ENCODE assay signal across 15 mouse cellular contexts in the genomic region with DNA sequence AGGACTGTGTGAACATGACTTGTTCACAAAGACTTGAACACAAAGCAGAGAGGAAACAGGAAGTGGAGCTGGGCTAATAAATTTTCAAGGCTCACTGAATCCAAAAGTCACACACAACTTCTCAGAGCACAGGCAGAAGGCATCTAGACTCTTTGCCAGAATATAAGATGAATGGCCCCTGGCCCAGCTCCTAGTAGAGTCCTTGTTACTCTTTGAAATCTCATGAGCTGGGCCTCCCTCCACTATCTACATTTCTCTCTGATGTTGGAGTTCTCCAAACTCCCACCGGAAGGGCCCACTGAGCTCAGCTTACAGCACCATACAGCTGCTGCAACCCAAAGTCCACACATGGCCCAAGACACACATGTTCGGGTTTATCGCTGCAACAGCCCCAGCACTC.
"Had no signal": no experiment of that assay in that cellular context is flagged by ENCODE, and none has a peak within 500 bp of the region (broad histone marks: within the 10 kb centered on the region; RNA-seq: fewer than 3 reads in every experiment).

No protein-coding gene starts in this region.

- H3K27me3 ChIP-seq: limb, embryonic 13.5 days; midbrain, embryonic 13.5 days had no signal

- H3K4me1 ChIP-seq: limb, embryonic 10.5 days; liver, embryonic 12.5 days; liver, embryonic 15.5 days; midbrain, embryonic 10.5 days; midbrain, embryonic 13.5 days had no signal

- H3K9ac ChIP-seq: limb, embryonic 13.5 days; liver, embryonic 12.5 days; liver, embryonic 15.5 days; midbrain, embryonic 13.5 days had no signal

- DNase-seq: kidney, adult 9 months; layer of hippocampus, adult 9-11 months; liver; lung, adult 18-20 months; thymus, postnatal 25 days had no signal

- H3K27ac ChIP-seq: kidney, postnatal 0 days; limb, embryonic 10.5 days; limb, embryonic 13.5 days; liver, embryonic 12.5 days; liver, embryonic 15.5 days; midbrain, embryonic 10.5 days; midbrain, embryonic 13.5 days had no signal

- H3K36me3 ChIP-seq: limb, embryonic 10.5 days; limb, embryonic 13.5 days; liver, embryonic 12.5 days; liver, embryonic 15.5 days; midbrain, embryonic 10.5 days; midbrain, embryonic 13.5 days had no signal

- H3K9me3 ChIP-seq: limb, embryonic 10.5 days; limb, embryonic 13.5 days; liver, embryonic 12.5 days; liver, embryonic 15.5 days; midbrain, embryonic 10.5 days; midbrain, embryonic 13.5 days had no signal

- H3K4me3 ChIP-seq: layer of hippocampus, adult 2 months; limb, embryonic 10.5 days; limb, embryonic 13.5 days; liver, embryonic 12.5 days; liver, embryonic 15.5 days; megakaryocyte, embryonic 14.5 days; midbrain, embryonic 10.5 days; midbrain, embryonic 13.5 days had no signal

- ATAC-seq: intestine, postnatal 0 days; liver, embryonic 12.5 days; midbrain, embryonic 13.5 days had no signal

- H3K4me2 ChIP-seq: limb, embryonic 13.5 days; liver, embryonic 12.5 days; liver, embryonic 15.5 days; midbrain, embryonic 13.5 days had no signal
